Mouse (Mus musculus) neural tube, embryonic 11.5 days (tissue): ENCODE measurements around the gene Gm42957. TPM values are rescaled to one million over a fixed set of nuclear protein-coding genes. Genes with fewer than 3 reads are reported as not detected.
A peak's percentile ranks its signal among the peaks of the same experiment; 100 is the strongest.

Source experiments
- ATAC-seq: fragments of 200-750 bp; cut with Nextera tagmentation; 2 replicates; pipeline ENCODE4 v1.8.0; 2017; ENCODE audit warnings: moderate number of reproducible peaks, mild to moderate bottlenecking, moderate TSS enrichment, moderate library complexity; ENCODE audit not compliant: insufficient read depth, low FRiP score, low TSS enrichment
- DNase-seq: peaks from one replicate; pipeline ENCODE4 v3.0.0-alpha.2; 2015; ENCODE audit warnings: low spot score
- H3K27ac ChIP-seq: fragments of 300-500 bp; sonication (generic); 2 replicates; pipeline ENCODE4 v1.5.1; 2014; ENCODE audit warnings: low read depth, mild to moderate bottlenecking, low read length
- H3K27me3 ChIP-seq: fragments of 300-500 bp; sonication (generic); 2 replicates; pipeline ENCODE4 v1.6.1; 2014; ENCODE audit warnings: mild to moderate bottlenecking, low read length, mixed read lengths; ENCODE audit not compliant: control insufficient read depth, insufficient read depth
- H3K36me3 ChIP-seq: fragments of 300-500 bp; sonication (generic); 2 replicates; pipeline ENCODE4 v1.6.1; 2014; ENCODE audit warnings: mild to moderate bottlenecking, low read length, moderate library complexity, mixed read lengths; ENCODE audit not compliant: control insufficient read depth, insufficient read depth
- H3K4me1 ChIP-seq: fragments of 300-500 bp; sonication (generic); 2 replicates; pipeline ENCODE4 v1.6.1; 2014; ENCODE audit warnings: low read length, mixed read lengths; ENCODE audit not compliant: control insufficient read depth, insufficient read depth
- H3K4me2 ChIP-seq: fragments of 300-500 bp; sonication (generic); 2 replicates; pipeline ENCODE4 v1.6.1; 2014; ENCODE audit warnings: low read depth, mild to moderate bottlenecking, moderate library complexity
- H3K4me3 ChIP-seq: fragments of 300-500 bp; sonication (generic); 2 replicates; pipeline ENCODE4 v1.5.1; 2014; ENCODE audit warnings: low read depth, low read length
- H3K9ac ChIP-seq: fragments of 300-500 bp; sonication (generic); 2 replicates; pipeline ENCODE4 v1.6.1; 2014; ENCODE audit warnings: mild to moderate bottlenecking, low read length
- H3K9me3 ChIP-seq: fragments of 300-500 bp; sonication (generic); 2 replicates; pipeline ENCODE4 v1.6.1; 2016; ENCODE audit warnings: low read length; ENCODE audit not compliant: control insufficient read depth
- WGBS: fragments of 180-500 bp; shearing (Covaris S2); extraction: QIAGEN DNeasy Blood & Tissue Kit; methylation state at CpG from one replicate; pipeline ENCODE4 v1.1.7; 2014; 5-methylcytosine and 5-hydroxymethylcytosine counted together
- polyA plus RNA-seq: library from polyadenylated mRNA; unstranded; fragments of >200 nt; fragmentation: Nextera tagmentation; extraction: Ambion mirVana; gene quantifications from 2 replicates; pipeline ENCODE4 v1.2.1, GENCODE M21; 2014

Gene Gm42957
- not detected in 2 replicates for polyA plus RNA-seq

DNA sequence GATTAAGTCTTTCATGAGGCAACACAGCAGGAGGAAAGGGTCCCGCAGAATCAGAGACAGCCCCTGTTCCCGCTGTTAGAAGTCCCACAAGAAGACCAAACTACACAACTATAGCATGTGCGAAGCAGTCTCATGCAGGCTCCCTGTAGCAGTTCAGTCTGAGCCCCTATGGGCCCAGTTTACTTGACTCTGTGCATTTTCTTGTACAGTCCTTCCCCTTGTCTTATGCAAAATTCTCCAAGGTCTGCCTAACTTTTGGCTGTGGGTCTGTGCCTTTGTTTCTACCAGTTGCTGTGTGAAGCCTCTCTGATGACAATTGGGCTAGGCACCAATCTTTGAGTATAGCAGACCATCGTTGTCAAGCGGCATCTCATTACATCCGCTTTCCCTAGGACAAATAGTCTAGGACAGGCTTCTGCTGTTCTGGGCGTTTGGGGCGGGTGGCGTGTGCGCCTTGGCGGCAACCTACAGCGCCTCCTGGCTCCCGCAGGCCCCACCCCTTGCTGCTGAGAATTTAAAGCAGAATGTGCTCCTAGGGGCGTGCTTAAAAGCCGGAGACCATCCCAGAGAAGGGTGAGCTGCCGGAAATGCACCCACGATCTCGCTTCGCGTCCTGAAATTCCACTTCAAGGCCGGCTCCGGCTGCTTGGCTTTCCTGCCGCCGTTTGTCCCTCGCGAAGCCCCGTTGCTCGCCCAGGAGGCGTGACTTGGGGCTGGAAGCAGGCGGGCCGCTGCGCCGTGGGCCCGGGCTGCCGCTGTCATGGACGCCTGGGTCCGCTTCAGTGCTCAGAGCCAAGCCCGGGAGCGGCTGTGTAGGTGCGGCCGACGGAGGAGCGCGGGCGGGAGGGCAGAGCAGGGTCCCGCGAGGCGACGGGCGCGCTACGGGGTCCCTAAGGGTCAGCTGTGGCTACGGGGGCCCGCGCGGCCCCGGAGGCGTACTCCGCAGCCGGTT lies at the start of gene Gm42957, which contains the start of gene Pex11b:
TSS of gene Gm42957 (plus strand) at position 547 of the 952 bp plus-strand sequence.
TSS of gene Pex11b (plus strand) at position 449 of the 952 bp plus-strand sequence.
- Histone ChIP-seq H3K27ac (peak within 1 kb of the TSS; percentile 71), H3K4me3 (peak within 1 kb of the TSS; percentile 90), H3K27me3 (no peaks in the 10 kb centered on the region), H3K36me3 (no peaks in the 10 kb centered on the region), H3K9ac (peak within 1 kb of the TSS; percentile 94), H3K9me3 (no peaks in the 10 kb centered on the region), H3K4me1 (peaks cover 12% of the 10 kb centered on the region), H3K4me2 (peak within 1 kb of the TSS; percentile 70)
- peak; percentile 82 for ATAC-seq
- WGBS, result 2% methylated on average over 55 of the region's 60 CpGs
- DNase-seq, result peak; percentile 86

GRCm38 (mm10) chr3:96590657-96591056 lies 44.6 kb upstream of the Gm42957 start:
- Histone ChIP-seq H3K9ac (no peak overlapping the region), H3K4me3 (no peak overlapping the region), H3K4me2 (no peak overlapping the region), H3K27ac (no peak overlapping the region), H3K4me1 (no peaks in the 10 kb centered on the region; the same call in 1 of the 2 replicates), H3K36me3 (no peaks in the 10 kb centered on the region), H3K27me3 (no peaks in the 10 kb centered on the region), H3K9me3 (no peaks in the 10 kb centered on the region)
- DNase-seq, result no peak
- 78% methylated on average over 4 of the region's 4 CpGs for WGBS
- no peak for ATAC-seq

- H3K4me2 ChIP-seq, result peak overlapping the region; percentile 72
- WGBS, result 2% methylated on average over 10 of the region's 10 CpGs
- H3K4me3 ChIP-seq, result peak overlapping the region; percentile 53
- H3K9me3 ChIP-seq, result no peaks in the 10 kb centered on the region
- H3K27ac ChIP-seq, result peak overlapping the region; percentile 42; the same call in 1 of the 2 replicates
- DNase-seq (peak; percentile 28), ATAC-seq (no peak)
- peak overlapping the region; percentile 63 for H3K9ac ChIP-seq
- no peaks in the 10 kb centered on the region for H3K36me3 ChIP-seq
- peaks cover 6% of the 10 kb centered on the region for H3K27me3 ChIP-seq
- peaks cover 16% of the 10 kb centered on the region for H3K4me1 ChIP-seq
Observed at GRCm38 (mm10) chr3:96593374-96593773, 41.9 kb upstream of the Gm42957 start.

- H3K36me3 ChIP-seq, result no peaks in the 10 kb centered on the region
- WGBS, result under 1% methylated on average over 38 of the region's 38 CpGs
- no peaks in the 10 kb centered on the region for H3K9me3 ChIP-seq
- peaks cover 6% of the 10 kb centered on the region for H3K27me3 ChIP-seq
- peaks cover 21% of the 10 kb centered on the region for H3K4me1 ChIP-seq
- peak; percentile 94 for DNase-seq
- peak within 1 kb of the TSS; percentile 63 for H3K9ac ChIP-seq
- peak within 1 kb of the TSS; percentile 42; the same call in 1 of the 2 replicates for H3K27ac ChIP-seq
- ATAC-seq, result peak; percentile 78
- H3K4me2 ChIP-seq, result peak within 1 kb of the TSS; percentile 72
- peak within 1 kb of the TSS; percentile 53 for H3K4me3 ChIP-seq
Observed at GRCm38 (mm10) chr3:96593790-96594560, 41.3 kb upstream of the Gm42957 start, which contains the start of gene Polr3gl. Gene Polr3gl, minus strand, starts transcription at chr3:96594181.

DNA sequence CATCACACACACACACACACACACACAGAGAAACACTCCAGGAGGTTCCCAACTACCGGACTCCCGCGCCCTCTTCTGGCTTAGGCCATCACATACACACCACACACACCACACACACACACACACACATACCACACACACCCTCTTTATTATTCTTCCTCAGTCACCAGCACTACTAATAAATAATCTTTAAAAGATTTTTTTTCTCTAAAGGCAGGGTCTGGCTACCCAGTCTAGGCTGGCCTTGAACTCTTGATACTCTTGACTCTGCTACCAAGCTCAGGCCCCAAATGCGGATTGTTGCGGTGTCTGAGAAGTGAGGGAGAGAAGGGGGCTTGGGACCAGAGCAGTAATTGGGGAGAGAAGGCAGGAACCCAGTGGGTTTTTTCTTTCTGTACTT lies 40.4 kb upstream of the Gm42957 start:
- Histone ChIP-seq H3K9ac (no peak overlapping the region), H3K36me3 (no peaks in the 10 kb centered on the region), H3K27ac (no peak overlapping the region), H3K9me3 (no peaks in the 10 kb centered on the region), H3K4me2 (no peak overlapping the region), H3K4me3 (no peak overlapping the region), H3K4me1 (peaks cover 23% of the 10 kb centered on the region), H3K27me3 (peaks cover 6% of the 10 kb centered on the region)
- DNase-seq (no peak), ATAC-seq (no peak)
- 74% methylated on average over 5 of the region's 5 CpGs for WGBS

- Histone ChIP-seq H3K4me2 (no peak overlapping the region; the same call in 1 of the 2 replicates), H3K9me3 (no peaks in the 10 kb centered on the region), H3K4me1 (peaks cover 23% of the 10 kb centered on the region), H3K9ac (no peak overlapping the region), H3K4me3 (no peak overlapping the region), H3K27ac (no peak overlapping the region), H3K27me3 (peaks cover 6% of the 10 kb centered on the region), H3K36me3 (no peaks in the 10 kb centered on the region)
- WGBS, result 18% methylated on average over 6 of the region's 6 CpGs
- no peak for DNase-seq
- no peak for ATAC-seq
Observed at GRCm38 (mm10) chr3:96595661-96596060, 39.6 kb upstream of the Gm42957 start.

- no peak within 1 kb of the TSS for H3K27ac ChIP-seq
- 1% methylated on average over 16 of the region's 23 CpGs for WGBS
Observed at GRCm38 (mm10) chr3:96596228-96596707, 39.0 kb upstream of the Gm42957 start, which contains the start of gene Ankrd34a. Gene Ankrd34a, plus strand, starts transcription at chr3:96596636.

DNA sequence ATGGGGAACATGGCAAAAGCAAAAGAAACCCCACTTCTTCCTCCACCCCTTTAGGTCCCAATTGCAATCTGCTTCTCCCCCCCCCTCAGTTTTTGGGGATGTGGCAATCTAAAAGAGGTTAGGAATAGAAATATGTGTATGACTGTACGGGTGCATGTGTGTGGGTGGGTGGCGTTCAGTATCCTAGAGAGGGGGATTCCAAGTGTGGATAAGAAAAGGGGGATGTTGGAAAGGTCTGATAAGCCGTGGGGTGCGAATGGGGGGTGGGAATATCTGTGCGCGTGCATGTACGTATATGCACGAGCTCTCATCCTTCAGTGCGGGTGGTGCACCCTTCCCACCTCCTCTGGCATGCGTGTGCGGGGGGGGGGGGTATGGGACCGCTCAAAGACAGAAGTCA lies 38.4 kb upstream of the Gm42957 start:
- peak overlapping the region; percentile 52 for H3K9ac ChIP-seq
- no peaks in the 10 kb centered on the region for H3K9me3 ChIP-seq
- peaks cover 24% of the 10 kb centered on the region for H3K4me1 ChIP-seq
- H3K27ac ChIP-seq, result no peak overlapping the region
- H3K27me3 ChIP-seq, result peaks cover 6% of the 10 kb centered on the region
- H3K4me2 ChIP-seq, result peak overlapping the region; percentile 98
- H3K4me3 ChIP-seq, result peak overlapping the region; percentile 51
- no peak for DNase-seq
- 4% methylated on average over 9 of the region's 12 CpGs for WGBS
- no peaks in the 10 kb centered on the region for H3K36me3 ChIP-seq
- no peak for ATAC-seq

More at GRCm38 (mm10) chr3:96596228-96596707, 39.0 kb upstream of the Gm42957 start, which contains the start of gene Ankrd34a:
- no peak for ATAC-seq
- Histone ChIP-seq H3K9ac (peak within 1 kb of the TSS; percentile 52), H3K4me2 (peak within 1 kb of the TSS; percentile 98), H3K4me1 (peaks cover 23% of the 10 kb centered on the region), H3K4me3 (peak within 1 kb of the TSS; percentile 51), H3K27me3 (peaks cover 6% of the 10 kb centered on the region), H3K36me3 (no peaks in the 10 kb centered on the region), H3K9me3 (no peaks in the 10 kb centered on the region)
- no peak for DNase-seq
